Mouse (Mus musculus) erythroid progenitor cell, adult 5-6 weeks (primary cell): ENCODE results near the gene Tmem37. TPM values are rescaled to one million over a fixed set of nuclear protein-coding genes. Genes with fewer than 3 reads are reported as not detected.

Source experiments
- ATAC-seq: replicated peaks from 2 replicates; pipeline ENCODE4 v1.8.0; 2016; ENCODE audit warnings: moderate number of reproducible peaks, mild to moderate bottlenecking, moderate TSS enrichment, inconsistent platforms; ENCODE audit not compliant: poor library complexity, low FRiP score, severe bottlenecking
- total RNA-seq, 2 experiments: library from RNA; stranded (forward) in 1 of 2; stranded (reverse) in 1 of 2; fragments of 150-400 nt in 1 of 2; fragments of 186-747, 209-891 nt in 1 of 2; gene quantifications; 2 replicates each; pipeline versions ENCODE4 v1.2.3 to v1.2.4; 2015 to 2017; ENCODE audit warnings: low replicate concordance in 2 of 2

Tmem37 gene
- total RNA-seq, 2 experiments from 2014 or later: not detected

DNA sequence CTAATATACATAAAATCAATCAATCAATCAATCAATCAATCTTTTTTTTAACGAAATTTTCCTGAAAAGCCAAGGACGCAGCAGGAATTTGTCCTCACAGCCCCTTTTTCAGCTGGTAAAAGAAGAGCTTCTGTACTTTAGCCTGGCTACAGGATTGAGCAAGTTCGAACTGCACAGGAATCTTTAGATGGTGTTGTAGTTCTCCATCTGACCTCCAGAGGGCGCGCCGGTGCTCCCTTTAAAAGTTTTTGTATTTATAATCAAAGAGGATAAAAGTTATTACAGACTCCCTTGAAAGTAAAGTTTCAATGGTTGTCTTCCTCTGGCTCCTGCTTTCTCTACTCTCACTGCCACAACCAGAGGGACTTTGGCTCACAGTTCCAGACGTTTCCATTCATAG, 24.5 kb upstream of the Tmem37 start:
- no peak; the same call in 1 of the 2 replicates for ATAC-seq

DNA sequence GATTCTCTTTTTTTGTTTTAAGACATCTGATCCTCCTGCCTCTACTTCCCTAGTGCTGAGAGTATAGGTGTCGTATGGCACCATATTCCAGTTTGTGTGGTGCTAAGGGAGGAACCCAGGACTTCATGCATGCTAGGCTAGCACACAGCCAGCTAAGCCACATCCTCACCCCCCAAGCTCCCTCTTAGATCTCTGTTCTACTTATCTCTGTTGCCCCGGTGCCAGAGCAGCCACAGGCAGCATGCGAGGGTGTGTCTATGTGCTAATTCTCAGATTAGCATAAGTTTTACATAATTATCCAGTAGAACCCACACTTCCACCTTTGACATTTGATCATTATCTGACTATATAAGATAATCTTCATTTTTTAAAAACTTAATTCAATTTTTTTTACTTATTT, 21.0 kb upstream of the Tmem37 start:
- no peak for ATAC-seq

GRCm38 (mm10) chr1:120093482-120094134, 19.7 kb upstream of the Tmem37 start:
- peak; percentile 72 for ATAC-seq

DNA sequence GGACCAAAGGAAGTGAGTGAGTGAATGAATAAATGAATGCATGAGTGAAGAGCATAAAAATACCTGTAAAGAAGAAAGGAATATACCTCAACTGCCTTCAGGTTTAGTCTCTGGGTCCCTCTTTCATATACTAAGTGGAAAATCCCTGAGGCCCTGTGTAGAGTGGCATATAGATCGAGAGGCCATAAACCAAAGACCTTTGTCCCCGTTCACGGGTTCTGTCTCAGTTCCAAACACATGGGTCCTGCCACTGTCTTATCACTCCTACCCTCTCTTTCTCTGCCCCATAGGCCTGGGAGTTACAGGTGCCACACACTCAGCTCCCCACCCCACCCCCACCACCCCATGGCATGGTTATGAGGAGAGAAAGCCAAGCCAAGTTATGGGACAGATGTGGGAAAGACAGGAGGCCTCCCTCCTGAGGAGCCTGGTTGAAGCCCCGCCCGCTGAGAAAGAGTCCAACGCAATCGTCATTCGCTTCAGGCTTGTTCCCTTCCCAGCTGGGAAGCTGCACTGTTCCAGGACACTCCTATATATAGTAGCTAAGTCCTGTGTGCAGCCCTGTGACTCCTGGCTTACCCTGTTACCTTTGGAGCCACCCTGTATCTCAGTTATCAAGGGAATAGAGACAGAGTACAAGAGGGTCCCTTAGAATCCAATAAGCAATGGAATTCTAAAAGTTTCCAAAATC, 17.2 kb upstream of the Tmem37 start:
- ATAC-seq: no peak

GRCm38 (mm10) chr1:120089180-120089579, 15.3 kb upstream of the Tmem37 start:
- no peak for ATAC-seq

GRCm38 (mm10) chr1:120086644-120087043, 12.8 kb upstream of the Tmem37 start:
- ATAC-seq: no peak

DNA sequence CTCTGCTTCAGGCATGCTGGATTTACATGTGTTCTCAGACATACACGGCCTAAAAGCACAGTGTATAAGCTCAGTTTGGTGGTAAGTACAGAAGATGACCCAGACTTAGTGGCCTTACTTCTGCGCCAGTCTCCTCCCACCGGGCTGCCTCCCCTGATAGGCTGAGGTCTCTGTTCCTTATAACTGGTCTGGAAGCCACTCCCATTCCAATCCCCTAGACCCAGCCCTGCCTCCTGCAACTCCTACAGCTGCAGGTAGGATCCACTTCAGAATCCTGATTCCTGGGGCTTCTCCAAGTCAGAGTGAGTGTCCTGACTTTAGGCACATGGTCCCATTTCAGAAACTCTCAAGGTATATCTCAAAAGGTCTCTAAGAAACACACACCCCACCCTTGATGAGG, 11.8 kb upstream of the Tmem37 start:
- no peak for ATAC-seq

DNA sequence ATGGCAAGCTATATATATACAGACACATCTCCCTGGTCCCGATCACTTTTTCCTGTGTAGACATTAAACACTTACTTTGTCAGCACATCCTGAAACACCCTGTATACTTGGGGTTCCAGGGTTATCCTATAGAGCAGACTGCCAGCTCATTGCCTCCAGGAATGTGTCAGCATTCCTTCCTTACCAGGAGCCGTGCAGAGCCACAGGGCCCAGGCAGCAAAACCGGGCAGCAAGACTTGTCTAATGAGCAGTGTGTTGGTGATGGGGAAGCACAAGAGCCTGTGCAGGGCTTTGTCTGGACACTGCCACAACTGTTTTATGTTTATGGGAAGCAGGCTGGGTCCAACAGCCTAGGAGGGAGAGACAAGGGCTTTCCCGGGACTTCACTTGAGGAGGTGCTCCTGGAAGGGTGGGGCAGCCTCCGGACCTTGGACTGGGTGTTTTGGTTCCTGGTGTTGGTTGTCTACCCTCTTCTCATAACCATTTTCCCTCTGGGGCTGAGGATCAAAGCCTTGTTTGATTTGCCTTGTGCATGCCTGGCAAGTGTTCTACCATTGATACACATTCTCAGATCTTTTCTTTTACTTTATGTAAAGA, 10.1 kb upstream of the Tmem37 start:
- ATAC-seq: no peak

DNA sequence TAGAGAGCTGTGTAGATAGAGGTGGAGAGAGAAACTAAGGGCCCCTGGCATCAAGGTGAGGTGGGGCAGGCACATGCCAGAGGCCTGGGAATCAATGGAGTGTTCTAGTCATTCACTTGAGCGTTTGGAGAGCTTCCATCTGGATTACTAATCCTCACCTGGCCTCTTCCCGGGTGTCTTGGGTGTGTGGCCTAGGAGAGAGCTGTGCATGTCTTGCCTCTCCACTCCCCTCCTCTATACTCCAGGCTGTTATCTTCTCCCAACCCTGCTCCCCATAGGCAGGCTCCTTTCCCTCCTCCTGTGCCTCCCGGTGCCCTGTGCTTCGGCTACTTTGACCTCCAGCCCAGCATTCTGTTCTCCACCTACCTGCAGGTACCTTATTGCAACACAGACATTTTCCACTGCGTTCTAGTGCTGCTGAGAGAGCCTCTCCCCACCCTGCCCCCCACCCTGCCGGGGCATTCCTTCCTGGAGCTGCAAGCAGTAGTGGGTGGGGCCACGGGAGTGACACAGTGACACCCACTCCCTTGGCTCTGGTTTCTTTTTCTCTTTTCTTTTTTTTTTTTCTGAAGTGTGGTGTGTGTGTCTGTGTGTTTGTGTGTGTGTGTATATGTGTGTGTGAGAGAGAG, 9.2 kb upstream of the Tmem37 start:
- ATAC-seq: no peak

DNA sequence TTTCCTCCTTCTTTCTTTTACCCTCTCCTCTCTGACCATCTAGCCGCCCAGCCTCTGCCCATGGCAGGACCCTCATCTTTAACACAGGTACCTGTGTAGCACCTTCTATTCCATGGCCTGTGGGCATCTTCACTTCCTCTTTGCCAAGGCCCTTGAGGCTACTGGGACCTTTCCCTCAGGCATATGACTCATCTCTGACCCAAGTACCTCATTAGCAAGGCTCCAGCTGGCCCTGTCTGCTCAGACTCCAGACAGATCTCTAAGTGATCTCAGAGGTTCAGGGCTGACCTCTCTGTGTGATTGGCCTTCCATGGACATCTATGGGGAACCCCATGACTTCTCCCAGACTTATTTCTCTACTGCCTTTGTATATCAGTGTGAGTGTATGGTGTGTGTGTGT, 6.8 kb upstream of the Tmem37 start:
- ATAC-seq: no peak

DNA sequence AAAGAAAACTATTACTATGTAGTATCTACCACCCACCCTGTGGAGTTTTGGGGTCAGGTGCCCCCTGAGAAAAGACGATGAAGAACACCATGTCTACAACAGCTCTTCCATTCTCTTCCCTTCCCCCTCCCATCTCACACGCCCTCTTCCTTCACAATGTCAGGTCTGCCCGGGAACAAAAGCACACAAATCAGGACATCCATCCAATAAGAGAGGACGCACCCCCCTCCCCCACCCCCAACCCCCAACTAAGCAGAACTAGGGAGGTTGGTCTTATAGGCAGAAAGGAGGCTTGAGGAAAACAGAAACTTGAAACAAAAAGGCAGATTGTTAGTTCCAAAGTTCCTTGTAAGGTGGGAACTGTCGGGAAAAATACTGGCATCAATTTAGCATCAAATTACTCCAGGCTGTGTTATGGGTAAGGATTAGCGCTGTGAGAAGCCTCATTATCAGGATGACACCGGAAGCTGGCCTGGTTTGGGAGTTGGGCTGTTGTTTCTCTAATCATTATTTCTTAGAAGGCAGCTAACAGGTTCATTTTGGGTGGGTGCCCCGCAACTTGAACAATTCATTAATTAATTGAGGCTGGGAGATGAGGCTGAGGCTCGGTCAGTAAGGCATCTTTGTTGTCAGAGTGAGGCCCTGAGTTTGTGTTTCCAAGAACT, 4.0 kb upstream of the Tmem37 start:
- ATAC-seq: no peak

GRCm38 (mm10) chr1:120075507-120075906, 1.6 kb upstream of the Tmem37 start:
- ATAC-seq: no peak

- ATAC-seq: 0 out of 2 replicates have a peak, but pooled peaks have one; percentile 34
Observed at GRCm38 (mm10) chr1:120074931-120075330, 1.1 kb upstream of the Tmem37 start.

DNA sequence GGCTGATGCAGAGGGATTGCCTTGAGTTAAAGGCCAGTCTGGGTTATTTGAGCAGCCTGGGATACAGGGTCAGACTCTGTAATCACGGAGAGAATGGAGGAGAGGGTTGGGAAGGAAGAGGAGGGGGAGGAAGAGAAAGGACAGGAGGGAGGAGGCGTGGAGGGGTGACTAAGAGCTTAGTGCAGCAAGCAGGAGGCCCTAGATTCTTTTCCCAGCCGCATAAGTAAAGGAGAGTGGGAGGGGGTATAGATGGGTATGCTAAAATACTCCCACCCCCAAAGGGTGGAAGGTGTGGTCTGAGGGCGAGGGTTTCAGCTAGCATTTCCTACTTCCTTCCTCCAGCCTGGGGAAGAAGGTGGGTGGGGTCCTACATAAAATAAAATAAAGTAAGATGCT, 431 bp upstream of the Tmem37 start:
- ATAC-seq: no peak

- no peak for ATAC-seq
Observed at GRCm38 (mm10) chr1:120072900-120073299, 974 bp downstream of the Tmem37 start.

DNA sequence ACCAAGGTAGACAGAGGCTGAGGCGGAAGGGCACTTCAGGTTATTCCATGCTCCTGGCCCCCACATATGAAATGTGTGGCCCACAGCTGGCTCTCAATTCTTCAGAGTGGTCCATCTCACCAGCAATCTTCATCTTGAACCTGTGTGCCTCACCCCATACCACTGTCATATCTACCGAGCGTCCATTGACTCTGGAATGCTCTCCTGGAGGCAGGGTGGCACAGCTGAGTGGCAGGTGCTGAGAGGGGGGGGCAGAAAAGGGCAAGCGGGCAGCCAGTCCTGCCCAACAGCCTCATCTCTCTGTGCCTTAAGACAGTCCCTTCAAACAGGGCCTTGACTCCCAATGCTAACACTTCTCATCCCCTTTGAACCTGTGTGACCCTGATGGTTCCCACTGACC, 2.7 kb downstream of the Tmem37 start:
- no peak for ATAC-seq

DNA sequence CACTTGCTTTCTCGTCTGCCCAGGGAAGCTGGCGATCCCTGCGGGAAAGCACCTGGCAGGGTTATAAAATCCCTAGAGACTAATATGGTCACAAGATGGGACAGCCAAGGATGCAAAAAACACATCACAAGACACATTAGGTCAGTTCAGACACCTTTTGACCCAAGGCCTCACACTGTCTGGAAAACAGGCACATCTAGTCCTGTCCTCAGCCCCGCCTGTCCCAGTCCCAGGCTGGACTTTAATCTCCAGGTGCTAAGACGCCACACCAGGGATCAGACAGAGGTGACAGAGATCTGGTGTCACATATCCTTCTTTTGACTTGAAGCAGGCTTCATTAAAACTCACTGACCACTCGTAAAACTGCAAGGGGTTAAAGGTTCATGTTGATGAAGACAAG, 3.7 kb downstream of the Tmem37 start:
- ATAC-seq: no peak

GRCm38 (mm10) chr1:120069120-120069519, 4.8 kb downstream of the Tmem37 start:
- no peak for ATAC-seq

DNA sequence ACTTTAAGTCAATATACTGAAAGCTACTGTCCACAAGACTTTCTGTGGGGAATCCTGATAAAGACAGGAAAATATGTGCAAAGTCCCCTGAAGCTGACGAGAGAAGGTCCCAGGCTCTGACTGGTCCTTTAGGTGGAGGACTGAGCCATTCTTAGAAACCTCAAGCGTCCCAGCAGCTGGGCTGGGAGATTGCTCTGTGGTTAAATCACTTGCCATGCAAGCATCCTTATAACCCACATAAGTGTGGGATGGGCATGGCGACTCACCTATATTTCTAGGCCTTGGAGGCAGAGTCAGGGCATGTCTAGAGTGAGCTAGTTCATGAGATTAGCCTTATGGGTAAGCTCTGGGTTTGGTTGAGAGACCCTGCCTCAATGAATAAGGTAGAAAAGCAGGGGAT, 7.2 kb downstream of the Tmem37 start:
- ATAC-seq: no peak

GRCm38 (mm10) chr1:120066159-120066558, 7.7 kb downstream of the Tmem37 start:
- no peak for ATAC-seq
